Mouse (Mus musculus) olfactory bulb, adult 2 months (tissue): ENCODE data around the gene Txnrd1.

ENCODE experiments used
- CTCF ChIP-seq: fragments of 200-500 bp; IDR thresholded peaks from 2 replicates; pipeline ENCODE4 v1.5.1; 2012; ENCODE audit warnings: low read depth, mild to moderate bottlenecking, low read length, moderate library complexity; ENCODE audit not compliant: insufficient read depth
- POLR2A ChIP-seq: fragments of 200-500 bp; IDR thresholded peaks from 2 replicates; pipeline ENCODE4 v1.6.1; 2012; ENCODE audit warnings: mild to moderate bottlenecking, low read depth, low read length, moderate library complexity; ENCODE audit not compliant: insufficient read depth

DNA sequence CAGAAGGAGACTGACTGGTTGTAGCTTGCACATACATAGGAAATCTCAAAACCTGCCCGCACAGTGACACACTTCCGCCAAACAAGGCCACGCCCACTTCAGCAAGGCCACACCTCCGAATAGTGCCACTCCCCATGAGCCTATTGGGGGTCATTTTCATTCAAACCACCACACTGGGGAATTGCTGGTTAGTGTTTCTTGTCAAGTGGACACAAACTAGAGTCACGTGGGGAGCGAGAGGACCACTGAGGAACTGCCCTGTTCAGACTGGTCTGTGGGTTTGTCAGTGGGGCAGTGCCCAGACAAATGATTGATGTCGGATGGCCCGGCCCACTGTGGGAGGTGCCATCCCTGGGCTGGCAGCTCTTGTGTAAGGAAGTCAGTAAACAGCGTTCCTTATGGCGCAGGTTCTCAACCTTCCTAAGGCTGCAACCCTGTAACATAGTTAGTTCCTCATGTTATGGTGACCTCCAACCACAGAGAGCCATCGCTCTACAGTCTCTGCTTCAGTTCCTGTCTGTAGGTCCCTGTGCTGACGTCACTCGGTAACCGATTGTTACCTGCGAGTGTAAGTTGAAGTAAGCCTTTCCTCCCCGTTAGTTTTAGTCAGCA lies 66.2 kb downstream of the Txnrd1 start:
- TF ChIP-seq POLR2A = no peak
- no peak for TF ChIP-seq CTCF
